Mouse (Mus musculus) small intestine, adult 2 months (tissue): Measurements from ENCODE around the gene Mpzl3. TPM values are rescaled to one million over a fixed set of nuclear protein-coding genes. Genes with fewer than 3 reads are reported as not detected.

ENCODE experiments used
- H3K27ac ChIP-seq: fragments of 200-500 bp; 2 replicates; pipeline ENCODE4 v1.5.1; 2012; ENCODE audit warnings: low read depth, low read length, control low read depth, inconsistent platforms; ENCODE audit not compliant: insufficient read depth
- H3K27me3 ChIP-seq: fragments of 200-500 bp; 2 replicates; pipeline ENCODE4 v1.6.1; 2012; ENCODE audit warnings: mild to moderate bottlenecking, moderate library complexity, low read length, inconsistent platforms; ENCODE audit not compliant: control insufficient read depth, insufficient read depth
- H3K36me3 ChIP-seq: fragments of 200-500 bp; 2 replicates; pipeline ENCODE4 v1.6.1; 2012; ENCODE audit warnings: mild to moderate bottlenecking, low read length, control low read depth, inconsistent platforms; ENCODE audit not compliant: control insufficient read depth, insufficient read depth
- H3K4me1 ChIP-seq: fragments of 200-500 bp; 2 replicates; pipeline ENCODE4 v1.6.1; 2012; ENCODE audit warnings: low read length, inconsistent platforms, mixed read lengths; ENCODE audit not compliant: control insufficient read depth, insufficient read depth, insufficient read length
- H3K4me3 ChIP-seq: fragments of 200-500 bp; 2 replicates; pipeline ENCODE4 v1.5.1; 2012; ENCODE audit warnings: low read depth, mild to moderate bottlenecking, control low read depth, inconsistent platforms, low read length, moderate library complexity
- CTCF ChIP-seq: fragments of 200-500 bp; IDR thresholded peaks from 2 replicates; pipeline ENCODE4 v1.5.1; 2012; ENCODE audit warnings: low read depth, mild to moderate bottlenecking, control low read depth, inconsistent platforms, low read length, moderate library complexity, mixed read lengths; ENCODE audit not compliant: insufficient replicate concordance, insufficient read length; ENCODE audit errors: extremely low read depth
- POLR2A ChIP-seq: fragments of 200-500 bp; IDR thresholded peaks from 2 replicates; pipeline ENCODE4 v1.6.1; 2012; ENCODE audit warnings: low read depth, mild to moderate bottlenecking, control low read depth, inconsistent platforms, low read length, moderate library complexity
- WGBS: fragments of 180-500 bp; shearing (Covaris S2); methylation state at CpG from one replicate; pipeline ENCODE4 v1.1.7; 2018; 5-methylcytosine and 5-hydroxymethylcytosine counted together
- polyA plus RNA-seq: library from polyadenylated mRNA; depleted of rRNA; stranded (reverse); fragments of >200 nt; gene quantifications from 2 replicates; pipeline ENCODE4 v1.2.3, GENCODE M21; 2012; rRNA removed

Mpzl3 gene
- 11.1 and 12.2 TPM in 2 replicates for polyA plus RNA-seq

- WGBS = under 1% methylated on average over 33 of the region's 33 CpGs
These were observed at the start of gene Mpzl3 for GRCm38 (mm10) chr9:45055082-45055713. TSS of gene Mpzl3 (plus strand) at chr9:45055186.

DNA sequence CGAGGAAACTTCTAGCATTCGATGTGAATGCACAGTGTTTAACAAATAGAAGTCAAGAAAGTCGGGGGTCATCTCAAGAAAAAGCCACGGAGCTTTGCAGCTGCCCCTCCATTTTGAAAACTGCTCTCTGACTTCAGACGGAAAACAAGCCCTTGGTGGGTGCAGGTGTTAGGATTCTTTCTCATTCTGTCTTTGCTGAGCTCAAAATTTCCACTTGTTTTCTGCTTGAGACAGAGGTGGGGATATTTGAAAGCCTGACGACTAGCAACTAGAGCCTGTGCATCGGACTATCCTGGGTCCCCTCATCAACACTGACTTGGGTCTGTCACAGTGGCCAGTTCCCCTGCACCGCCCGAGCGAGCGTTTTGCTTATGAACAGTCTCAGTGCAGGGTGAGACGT lies 47.6 kb upstream of the Mpzl3 start:
- H3K27me3 ChIP-seq = peaks cover 3% of the 10 kb centered on the region; the same call in 1 of the 2 replicates
- no peaks in the 10 kb centered on the region for H3K4me1 ChIP-seq
- no peak overlapping the region for H3K27ac ChIP-seq
- H3K4me3 ChIP-seq = peak overlapping the region; percentile 2
- WGBS = 62% methylated on average over 12 of the region's 12 CpGs
- TF ChIP-seq CTCF = no peak
- TF ChIP-seq POLR2A = no peak
- no peaks in the 10 kb centered on the region for H3K36me3 ChIP-seq

More at GRCm38 (mm10) chr9:45055082-45055713, at the start of gene Mpzl3:
- H3K4me3 ChIP-seq = peak within 1 kb of the TSS; percentile 95
- no peaks in the 10 kb centered on the region for H3K27me3 ChIP-seq
- H3K36me3 ChIP-seq = peaks cover 8% of the 10 kb centered on the region
- H3K27ac ChIP-seq = peak within 1 kb of the TSS; percentile 94
- TF ChIP-seq POLR2A = no peak; the same call in 1 of the 2 replicates
- 0 out of 2 replicates have a peak, but pooled peaks have one; percentile 12 for TF ChIP-seq CTCF
- peaks cover 12% of the 10 kb centered on the region for H3K4me1 ChIP-seq

GRCm38 (mm10) chr9:45008342-45008741 lies 46.6 kb upstream of the Mpzl3 start:
- TF ChIP-seq POLR2A (no peak), CTCF (no peak)
- H3K4me1 ChIP-seq = no peaks in the 10 kb centered on the region
- 72% methylated on average over 4 of the region's 4 CpGs for WGBS
- no peaks in the 10 kb centered on the region for H3K36me3 ChIP-seq
- peaks cover 3% of the 10 kb centered on the region; the same call in 1 of the 2 replicates for H3K27me3 ChIP-seq
- H3K27ac ChIP-seq = 0 out of 2 replicates have a peak overlapping the region, but pooled peaks have one; percentile 30
- H3K4me3 ChIP-seq = peak overlapping the region; percentile 32

DNA sequence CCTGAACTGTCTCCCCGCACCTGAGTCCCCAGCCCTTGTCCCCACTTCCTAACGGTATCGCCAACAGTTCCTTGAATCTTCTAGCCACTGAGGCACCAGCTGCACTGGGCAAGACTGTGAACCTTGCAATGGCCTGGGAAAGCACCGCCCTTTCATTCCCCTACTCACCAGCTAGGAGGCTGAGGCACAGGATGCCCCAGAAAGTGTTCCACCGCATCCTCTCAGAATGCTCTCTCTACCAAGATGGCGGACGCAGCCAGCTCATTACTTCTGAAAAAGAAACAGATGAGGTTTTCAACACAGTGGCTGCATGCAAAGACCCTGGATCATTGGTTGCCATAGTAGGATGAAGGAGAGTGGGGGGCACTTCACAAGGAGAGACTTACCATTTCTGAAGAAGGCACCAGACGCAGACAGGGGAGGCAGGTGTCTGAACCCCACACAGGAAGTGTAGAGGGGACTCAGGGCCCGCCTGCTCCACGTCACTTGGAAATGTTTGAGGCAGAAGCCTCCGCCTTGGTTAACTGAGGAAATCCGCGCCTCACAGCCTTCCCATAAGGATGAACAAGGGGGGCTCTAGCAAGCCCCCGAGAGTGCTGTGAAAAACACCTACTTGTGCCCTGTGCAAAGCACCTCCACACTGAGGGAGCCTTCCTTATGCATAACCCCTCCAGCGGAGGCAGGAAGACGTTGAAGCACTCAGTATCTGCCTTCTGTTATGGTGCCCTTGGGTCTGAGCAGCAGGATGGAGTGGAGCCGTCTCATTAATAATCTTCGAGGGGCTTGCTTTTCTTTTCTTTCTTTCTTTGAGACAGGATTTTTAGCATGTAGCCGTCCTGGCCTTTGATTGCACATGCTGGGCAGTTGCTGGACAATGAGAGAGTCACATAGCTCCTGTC lies 45.6 kb upstream of the Mpzl3 start, which contains the start of gene Cd3e:
Cd3e (minus strand) TSS at position 448 of the 899 bp plus-strand sequence.
- H3K36me3 ChIP-seq = no peaks in the 10 kb centered on the region
- WGBS = 83% methylated on average over 19 of the region's 19 CpGs
- H3K27me3 ChIP-seq = peaks cover 3% of the 10 kb centered on the region; the same call in 1 of the 2 replicates
- no peaks in the 10 kb centered on the region for H3K4me1 ChIP-seq
- peak within 1 kb of the TSS; percentile 30 for H3K27ac ChIP-seq
- no peak for TF ChIP-seq CTCF
- TF ChIP-seq POLR2A = no peak
- H3K4me3 ChIP-seq = peak within 1 kb of the TSS; percentile 52

DNA sequence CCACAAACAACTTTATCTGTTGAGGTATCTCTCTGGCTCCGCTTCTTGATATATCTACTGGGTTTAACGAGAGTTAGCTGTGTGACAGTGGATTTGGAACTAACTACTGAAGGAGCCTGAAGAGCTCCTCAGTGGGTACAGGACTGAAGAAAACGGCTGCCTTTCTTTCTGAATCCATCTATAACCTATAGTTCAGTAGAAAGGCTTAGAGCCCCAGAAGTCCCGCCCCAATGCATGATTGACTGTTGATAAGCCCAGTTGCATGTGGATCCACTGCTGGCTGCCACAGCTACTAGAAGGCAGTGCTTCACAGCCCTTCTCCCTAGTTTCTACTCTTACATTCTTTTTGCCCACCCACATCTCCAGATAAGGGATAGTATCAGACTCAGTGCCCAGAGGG lies 44.5 kb upstream of the Mpzl3 start:
- 55% methylated on average over 4 of the region's 4 CpGs for WGBS

DNA sequence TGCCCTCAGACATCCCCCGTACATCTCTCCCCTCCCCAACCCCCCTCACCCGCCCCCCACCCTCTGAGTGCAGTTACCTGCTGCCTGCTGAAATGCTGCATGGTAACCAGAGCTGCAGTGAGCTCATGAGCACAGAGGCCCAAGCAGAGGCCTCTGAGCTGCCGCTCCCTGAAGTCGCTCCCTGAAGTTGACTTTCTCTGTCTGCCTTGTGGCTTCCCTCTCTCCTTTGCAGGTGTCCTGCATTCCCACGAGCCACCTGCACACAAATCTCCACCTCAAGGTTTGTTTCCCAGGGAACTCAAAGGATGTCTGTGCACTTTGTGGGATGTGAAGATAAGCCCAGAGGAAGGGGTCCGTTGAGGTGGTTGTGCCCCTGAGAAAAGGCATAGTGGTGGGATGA lies 43.7 kb upstream of the Mpzl3 start:
- Histone ChIP-seq H3K27ac (no peak overlapping the region), H3K4me3 (no peak overlapping the region), H3K36me3 (no peaks in the 10 kb centered on the region), H3K27me3 (peaks cover 3% of the 10 kb centered on the region; the same call in 1 of the 2 replicates), H3K4me1 (no peaks in the 10 kb centered on the region)
- TF ChIP-seq CTCF = no peak
- no peak for TF ChIP-seq POLR2A
- 39% methylated on average over 6 of the region's 6 CpGs for WGBS

More for the DNA sequence above, 44.5 kb upstream of the Mpzl3 start:
- no peaks in the 10 kb centered on the region for H3K4me1 ChIP-seq
- H3K36me3 ChIP-seq = no peaks in the 10 kb centered on the region
- TF ChIP-seq POLR2A (no peak), CTCF (no peak)
- peaks cover 3% of the 10 kb centered on the region; the same call in 1 of the 2 replicates for H3K27me3 ChIP-seq
- no peak overlapping the region for H3K4me3 ChIP-seq
- no peak overlapping the region for H3K27ac ChIP-seq
